In the genomic region with DNA sequence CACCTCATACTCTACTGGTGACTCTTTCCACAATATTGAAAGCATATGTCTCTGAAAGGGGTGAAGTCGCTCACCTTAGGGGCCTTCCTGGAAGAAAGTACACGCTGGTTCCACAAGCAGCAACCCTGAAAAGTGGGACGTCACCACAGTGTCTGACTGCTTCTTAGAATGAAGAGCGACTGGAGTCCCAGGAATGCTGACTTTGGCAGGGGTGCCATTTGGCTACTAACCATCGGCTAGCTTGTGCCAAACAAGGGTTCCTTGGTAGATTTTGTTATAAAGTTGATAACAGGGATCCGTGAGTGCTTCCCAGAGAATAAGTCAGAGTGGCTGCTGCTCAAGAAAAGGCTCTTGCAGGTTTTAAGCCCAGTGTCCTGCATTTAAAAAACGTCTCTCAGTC, we compare ENCODE assay signal across 10 mouse cellular contexts. TPM values are rescaled to one million over a fixed set of nuclear protein-coding genes. Genes with fewer than 3 reads are reported as not detected.
DNase-seq lines count a peak whose midpoint lies in the region; ATAC-seq and TF ChIP-seq lines count a peak whose summit lies in the region.
"Had no signal": no experiment of that assay in that cellular context is flagged by ENCODE, and none has a peak within 500 bp of the region (broad histone marks: within the 10 kb centered on the region; RNA-seq: fewer than 3 reads in every experiment).

No protein-coding gene starts in this region.

- peaks cover 7% of the 10 kb centered on the region; the same call in 1 of the 2 replicates for H3K9me3 ChIP-seq in stomach, embryonic 14.5 days (ENCODE audit: control insufficient read depth, low read depth, low read length)
- H3K9me3 ChIP-seq in stomach, postnatal 0 days (ENCODE audit: control insufficient read depth, low read length): no peaks in the 10 kb centered on the region
- peaks cover 3% of the 10 kb centered on the region for H3K9me3 ChIP-seq in heart, embryonic 16.5 days (replicated peaks; ENCODE audit: control insufficient read depth, low read length)
- no peaks in the 10 kb centered on the region for H3K9me3 ChIP-seq in midbrain, embryonic 11.5 days (ENCODE audit: control insufficient read depth, low read length)
- H3K9me3 ChIP-seq: hindbrain, embryonic 15.5 days had no signal

- TF ChIP-seq POLR2A in thymus, adult 2 months (IDR thresholded peaks at IDR 0.05; ENCODE audit: control insufficient read depth, extremely low read depth, insufficient read depth, low read length, poor library complexity): no peak

- no peak for TF ChIP-seq CTCF in stomach, postnatal 0 days (IDR thresholded peaks at IDR 0.05; ENCODE audit: low read depth)
- TF ChIP-seq CTCF in thymus, adult 2 months (IDR thresholded peaks at IDR 0.05; ENCODE audit: borderline replicate concordance, control insufficient read depth, extremely low read depth, insufficient read depth, low read length, poor library complexity): no peak

- H3K36me3 ChIP-seq in stomach, embryonic 14.5 days (ENCODE audit: control insufficient read depth, insufficient read depth, low read length): no peaks in the 10 kb centered on the region; the same call in 1 of the 2 replicates
- H3K36me3 ChIP-seq in stomach, postnatal 0 days (ENCODE audit: control insufficient read depth, insufficient read depth, low read length): 0 out of 2 replicates have a peak, but pooled peaks cover 2% of the 10 kb centered on the region
- H3K36me3 ChIP-seq in heart, embryonic 16.5 days (ENCODE audit: control insufficient read depth, insufficient read depth): peaks cover 4% of the 10 kb centered on the region
- no peaks in the 10 kb centered on the region for H3K36me3 ChIP-seq in thymus, adult 2 months (ENCODE audit: control insufficient read depth, insufficient read depth, low read length)
- no peaks in the 10 kb centered on the region for H3K36me3 ChIP-seq in midbrain, embryonic 11.5 days (ENCODE audit: control insufficient read depth, insufficient read depth, low read length)
- H3K36me3 ChIP-seq: hindbrain, embryonic 15.5 days had no signal

- H3K4me1 ChIP-seq in stomach, embryonic 14.5 days (ENCODE audit: control insufficient read depth, insufficient read depth, low read length): peaks cover 21% of the 10 kb centered on the region
- H3K4me1 ChIP-seq in stomach, postnatal 0 days (replicated peaks; ENCODE audit: control insufficient read depth, insufficient read depth): no peaks in the 10 kb centered on the region
- peaks cover 27% of the 10 kb centered on the region for H3K4me1 ChIP-seq in heart, embryonic 16.5 days (ENCODE audit: control insufficient read depth, insufficient read depth, low read length)
- no peaks in the 10 kb centered on the region for H3K4me1 ChIP-seq in thymus, adult 2 months (replicated peaks; ENCODE audit: control insufficient read depth, insufficient read depth, low read length)
- H3K4me1 ChIP-seq in midbrain, embryonic 11.5 days (ENCODE audit: control insufficient read depth, insufficient read depth, low read length): peaks cover 6% of the 10 kb centered on the region; the same call in 1 of the 2 replicates

- WGBS in stomach, embryonic 14.5 days: 66% methylated on average over 7 of the region's 7 CpGs
- 65% methylated on average over 7 of the region's 7 CpGs for WGBS in stomach, postnatal 0 days
- 48% methylated on average over 7 of the region's 7 CpGs for WGBS in heart, embryonic 16.5 days
- WGBS in thymus, adult 2 months: 83% methylated on average over 7 of the region's 7 CpGs
- 74% methylated on average over 7 of the region's 7 CpGs for WGBS in midbrain, embryonic 11.5 days

- no peak overlapping the region for H3K9ac ChIP-seq in stomach, embryonic 14.5 days (replicated peaks; ENCODE audit: low read depth, low read length)
- no peak overlapping the region for H3K9ac ChIP-seq in stomach, postnatal 0 days (ENCODE audit: low read length)
- peak overlapping the region; percentile 21; the same call in 1 of the 2 replicates for H3K9ac ChIP-seq in heart, embryonic 16.5 days (ENCODE audit: low read length)
- no peak overlapping the region for H3K9ac ChIP-seq in midbrain, embryonic 11.5 days (ENCODE audit: low read length)
- H3K9ac ChIP-seq: hindbrain, embryonic 15.5 days had no signal

- peak overlapping the region; percentile 66; the same call in 1 of the 2 replicates for H3K4me2 ChIP-seq in stomach, embryonic 14.5 days (replicated peaks; ENCODE audit: low read depth, low read length)
- H3K4me2 ChIP-seq in stomach, postnatal 0 days (replicated peaks; ENCODE audit: low read depth): no peak overlapping the region
- H3K4me2 ChIP-seq in heart, embryonic 16.5 days (ENCODE audit: low read depth, low read length): 0 out of 2 replicates have a peak overlapping the region, but pooled peaks have one; percentile 1
- no peak overlapping the region for H3K4me2 ChIP-seq in midbrain, embryonic 11.5 days
- H3K4me2 ChIP-seq: hindbrain, embryonic 15.5 days had no signal

- no peak for ATAC-seq in stomach, embryonic 14.5 days (ENCODE audit: insufficient number of reproducible peaks, insufficient read depth, low FRiP score, low read depth)
- ATAC-seq in stomach, postnatal 0 days (ENCODE audit: low FRiP score, low TSS enrichment): no peak
- ATAC-seq in heart, embryonic 16.5 days (replicated peaks; ENCODE audit: extremely low read depth, insufficient read depth, low FRiP score): no peak
- ATAC-seq in midbrain, embryonic 11.5 days (ENCODE audit: low FRiP score): no peak

- no peaks in the 10 kb centered on the region for H3K27me3 ChIP-seq in stomach, embryonic 14.5 days (ENCODE audit: control insufficient read depth, insufficient read depth, low read length)
- H3K27me3 ChIP-seq in stomach, postnatal 0 days (ENCODE audit: control insufficient read depth, insufficient read depth, low read length): no peaks in the 10 kb centered on the region
- no peaks in the 10 kb centered on the region for H3K27me3 ChIP-seq in heart, embryonic 16.5 days (ENCODE audit: control insufficient read depth, insufficient read depth, low read length)
- H3K27me3 ChIP-seq in thymus, adult 2 months (ENCODE audit: control insufficient read depth, insufficient read depth, low read length): no peaks in the 10 kb centered on the region; the same call in 1 of the 2 replicates
- no peaks in the 10 kb centered on the region; the same call in 1 of the 2 replicates for H3K27me3 ChIP-seq in midbrain, embryonic 11.5 days (ENCODE audit: control insufficient read depth, insufficient read depth, low read length)

- DNase-seq in embryo, embryonic 11 days: peak; percentile 13
- DNase-seq in embryo, embryonic 9.5 days (ENCODE audit: extremely low spot score): no peak
- no peak for DNase-seq in stomach, postnatal 0 days (ENCODE audit: low spot score)
- DNase-seq in right cerebral cortex, postnatal 10 days (ENCODE audit: low spot score in 2 of 2): no peak
- no peak for DNase-seq in thymus, adult 2 months
- DNase-seq in midbrain, embryonic 11.5 days (ENCODE audit: low spot score, missing footprints): no peak
- DNase-seq: cerebellum, adult 11 months had no signal

- TF ChIP-seq EP300 in stomach, postnatal 0 days (optimal IDR thresholded peaks at IDR 0.05): no peak

- no peak overlapping the region for H3K4me3 ChIP-seq in stomach, embryonic 14.5 days (ENCODE audit: low read depth, low read length)
- H3K4me3 ChIP-seq in stomach, postnatal 0 days (ENCODE audit: low read depth, low read length): no peak overlapping the region
- H3K4me3 ChIP-seq in heart, embryonic 16.5 days (ENCODE audit: low read length): no peak overlapping the region
- H3K4me3 ChIP-seq in thymus, adult 2 months (ENCODE audit: control insufficient read depth, insufficient read depth, low read length): no peak overlapping the region
- no peak overlapping the region for H3K4me3 ChIP-seq in midbrain, embryonic 11.5 days (ENCODE audit: low read depth, low read length)
- H3K4me3 ChIP-seq: hindbrain, embryonic 15.5 days had no signal

- no peak overlapping the region for H3K27ac ChIP-seq in stomach, embryonic 14.5 days (ENCODE audit: low read length)
- no peak overlapping the region for H3K27ac ChIP-seq in stomach, postnatal 0 days (replicated peaks)
- H3K27ac ChIP-seq in heart, embryonic 16.5 days (ENCODE audit: low read length): peak overlapping the region; percentile 49; the same call in 1 of the 2 replicates
- no peak overlapping the region for H3K27ac ChIP-seq in thymus, adult 2 months (ENCODE audit: control insufficient read depth, insufficient read depth, low read length)
- H3K27ac ChIP-seq in midbrain, embryonic 11.5 days (ENCODE audit: low read depth, low read length): no peak overlapping the region
- H3K27ac ChIP-seq: hindbrain, embryonic 15.5 days had no signal

RNA-seq across cellular contexts. Expression of a gene that starts 4.8 kb away (rescaled TPM):
- 167 and 172 TPM in 2 replicates for polyA plus RNA-seq in stomach, embryonic 14.5 days (2014; fragmentation: Nextera tagmentation; extraction: Ambion mirVana)
- 38.1 and 42.5 TPM in 2 replicates for polyA plus RNA-seq in stomach, postnatal 0 days (2015; fragmentation: Nextera tagmentation; extraction: Ambion mirVana)
- polyA plus RNA-seq in heart, embryonic 16.5 days (2015; fragmentation: Nextera tagmentation; extraction: Ambion mirVana): 27.5 and 28.0 TPM in 2 replicates
- polyA plus RNA-seq in thymus, adult 2 months (2012; rRNA removed): 57.5 and 59.2 TPM in 2 replicates
- 16.7 and 20.8 TPM in 2 replicates for polyA plus RNA-seq in midbrain, embryonic 11.5 days (2014; fragmentation: Nextera tagmentation; extraction: Ambion mirVana)

Comparison
In these comparisons a context has a peak if more than half of its experiments do, and no peak if none do; other contexts are left out.
1. H3K4me2 ChIP-seq: peak in stomach, embryonic 14.5 days (single experiment) and heart, embryonic 16.5 days (single experiment); none in stomach, postnatal 0 days (single experiment) and midbrain, embryonic 11.5 days (single experiment).